Mouse (Mus musculus) spleen, postnatal 36 days (tissue): Measurements from ENCODE around the gene Rnaseh2c.

Experiments
- DNase-seq, 2 experiments: peaks; one replicate each; pipeline ENCODE4 v3.0.0; 2022; ENCODE audit warnings: low spot score in 2 of 2, mixed read lengths in 1 of 2

Gene Rnaseh2c

GRCm38 (mm10) chr19:5572331-5573125 lies 29.1 kb upstream of the Rnaseh2c start:
- DNase-seq: peak in 1 of 2 experiments; percentile 10

GRCm38 (mm10) chr19:5575336-5575735 lies 26.3 kb upstream of the Rnaseh2c start:
- DNase-seq: no peak

- DNase-seq: no peak
These were observed 21.7 kb upstream of the Rnaseh2c start for GRCm38 (mm10) chr19:5579971-5580370.

- no peak for DNase-seq
These were observed 20.9 kb upstream of the Rnaseh2c start for GRCm38 (mm10) chr19:5580776-5581175.

GRCm38 (mm10) chr19:5581995-5582394 lies 19.7 kb upstream of the Rnaseh2c start:
- no peak for DNase-seq

- no peak for DNase-seq
These were observed 12.5 kb upstream of the Rnaseh2c start for GRCm38 (mm10) chr19:5589159-5589558.

- DNase-seq: no peak
These were observed 9.8 kb upstream of the Rnaseh2c start for GRCm38 (mm10) chr19:5591888-5592287.

GRCm38 (mm10) chr19:5599224-5599623 lies 2.4 kb upstream of the Rnaseh2c start:
- no peak for DNase-seq

GRCm38 (mm10) chr19:5603664-5604063 lies 2.0 kb downstream of the Rnaseh2c start:
- DNase-seq: no peak

GRCm38 (mm10) chr19:5605126-5605525 lies 3.5 kb downstream of the Rnaseh2c start:
- no peak for DNase-seq

GRCm38 (mm10) chr19:5606196-5606595 lies 4.5 kb downstream of the Rnaseh2c start:
- DNase-seq: no peak

- DNase-seq: no peak
These were observed 6.2 kb downstream of the Rnaseh2c start for GRCm38 (mm10) chr19:5607705-5608410.

GRCm38 (mm10) chr19:5608707-5609106 lies 7.0 kb downstream of the Rnaseh2c start:
- DNase-seq: no peak

GRCm38 (mm10) chr19:5609171-5609546 lies 7.5 kb downstream of the Rnaseh2c start:
- DNase-seq: no peak

- DNase-seq: peak; percentile 87 to 88
These were observed 8.1 kb downstream of the Rnaseh2c start, which contains the start of gene Kat5 for GRCm38 (mm10) chr19:5609547-5610404. Kat5 (minus strand) TSS chr19:5610237.

GRCm38 (mm10) chr19:5611973-5612372 lies 10.3 kb downstream of the Rnaseh2c start:
- DNase-seq: no peak

- no peak for DNase-seq
These were observed 11.2 kb downstream of the Rnaseh2c start for GRCm38 (mm10) chr19:5612762-5613411.

GRCm38 (mm10) chr19:5614953-5615352 lies 13.3 kb downstream of the Rnaseh2c start:
- no peak for DNase-seq

GRCm38 (mm10) chr19:5620007-5620406 lies 18.3 kb downstream of the Rnaseh2c start:
- DNase-seq: no peak

GRCm38 (mm10) chr19:5621884-5622283 lies 20.2 kb downstream of the Rnaseh2c start:
- DNase-seq: no peak

- DNase-seq: no peak
These were observed 23.6 kb downstream of the Rnaseh2c start for GRCm38 (mm10) chr19:5625311-5625710.

- DNase-seq: no peak
These were observed 28.2 kb downstream of the Rnaseh2c start for GRCm38 (mm10) chr19:5629907-5630306.
